Mouse (Mus musculus): ENCODE results near the gene Lrp1.

DNA sequence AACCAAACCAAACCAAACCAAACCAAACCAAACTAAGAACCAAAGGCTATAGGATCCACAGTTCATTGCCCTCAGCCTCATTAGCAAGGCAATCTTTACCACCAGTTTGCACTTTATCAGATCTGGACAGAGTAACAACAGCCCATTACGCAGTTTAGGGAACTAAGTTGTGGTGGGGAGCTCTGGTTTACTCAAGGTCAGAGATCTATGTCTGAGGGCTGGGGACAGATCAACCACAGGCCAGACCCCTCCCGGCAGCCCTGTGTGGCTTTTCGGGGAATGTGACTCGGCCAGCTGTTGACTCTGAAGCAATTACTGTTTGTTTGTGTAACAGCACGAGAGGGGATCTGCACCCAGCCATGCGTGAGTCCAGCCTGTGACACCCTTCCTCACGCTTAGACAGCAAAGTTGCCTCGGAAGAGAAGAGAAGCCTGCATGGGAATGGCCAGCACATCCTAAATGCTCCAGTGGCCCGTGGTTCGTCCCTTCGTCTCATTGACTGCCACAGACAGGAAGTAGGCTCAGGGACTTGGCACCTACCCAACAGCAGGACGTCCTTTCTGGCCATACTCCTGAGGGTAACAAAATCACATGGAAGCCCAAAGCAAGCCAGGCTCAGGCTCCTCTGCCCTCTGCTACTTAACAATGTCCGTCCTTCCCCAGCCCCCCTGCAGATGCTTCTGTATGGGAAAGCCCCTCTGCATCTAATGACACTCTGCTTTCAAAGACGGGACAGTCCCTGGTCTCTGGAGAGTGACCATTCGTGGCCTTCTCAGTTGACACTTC, 16.3 kb downstream of the Lrp1 start:
- TF ChIP-seq RCOR1 (IDR thresholded peaks at IDR 0.05; ENCODE audit: low read depth, low read length): peak; percentile 94
- no peak for TF ChIP-seq MAZ (IDR thresholded peaks at IDR 0.05; ENCODE audit: low read depth, low read length)
- TF ChIP-seq CTCF (IDR thresholded peaks at IDR 0.05 in 2 of 3, conservative IDR thresholded peaks at IDR 0.05 in 1 of 3; ENCODE audit: control insufficient read depth in 1 of 3, insufficient read depth in 1 of 3, low read depth in 2 of 3, low read length in 3 of 3, poor library complexity in 1 of 3, severe bottlenecking in 1 of 3): no peak

All from MEL (cell line).